Comparison of ENCODE assay signal across 11 mouse cellular contexts in genomic region chr14:25583899-25584298, GRCm38 (mm10).
DNase-seq lines count a peak whose midpoint lies in the region; ATAC-seq and TF ChIP-seq lines count a peak whose summit lies in the region.
"Had no signal": no experiment of that assay in that cellular context is flagged by ENCODE, and none has a peak within 500 bp of the region (broad histone marks: within the 10 kb centered on the region; RNA-seq: fewer than 3 reads in every experiment).

No protein-coding gene starts in this region.

- no peak overlapping the region for H3K9ac ChIP-seq in forebrain, postnatal 0 days

- DNase-seq in brain, adult 2 months (ENCODE audit: low read depth, low spot score), result peak; percentile 82
- DNase-seq in cerebellum, adult 9-10 months, result peak; percentile 73
- DNase-seq in forebrain, postnatal 0 days, result no peak
- DNase-seq in limb, embryonic 10.5 days (ENCODE audit: low spot score), result no peak
- DNase-seq in urinary bladder, postnatal 36 days (ENCODE audit: low spot score in 2 of 2), result no peak
- DNase-seq in urinary bladder, adult 2 months (ENCODE audit: low spot score), result no peak
- DNase-seq in layer of hippocampus, postnatal 25 days (ENCODE audit: extremely low spot score in 1 of 2, low spot score in 1 of 2), result no peak
- no peak for DNase-seq in adipocyte (ENCODE audit: low spot score)
- DNase-seq: adrenal gland, postnatal 36 days; retina, postnatal 1 day had no signal

- no peak for ATAC-seq in forebrain, postnatal 0 days

- H3K4me1 ChIP-seq in forebrain, postnatal 0 days (ENCODE audit: insufficient read depth), result peaks cover 34% of the 10 kb centered on the region
- H3K4me1 ChIP-seq in limb, embryonic 10.5 days, result peaks cover 49% of the 10 kb centered on the region

- no peak for TF ChIP-seq CTCF in forebrain, postnatal 0 days (IDR thresholded peaks at IDR 0.05; ENCODE audit: low read depth)

- H3K9me3 ChIP-seq in forebrain, postnatal 0 days (ENCODE audit: low read length), result no peaks in the 10 kb centered on the region
- no peaks in the 10 kb centered on the region for H3K9me3 ChIP-seq in limb, embryonic 10.5 days (replicated peaks)

- no peak overlapping the region for H3K4me3 ChIP-seq in forebrain, postnatal 0 days (ENCODE audit: low read depth, low read length)
- no peak overlapping the region for H3K4me3 ChIP-seq in limb, embryonic 10.5 days
- H3K4me3 ChIP-seq: erythroblast, embryonic 14.5 days had no signal

- H3K4me2 ChIP-seq in forebrain, postnatal 0 days (ENCODE audit: low read depth), result no peak overlapping the region

- peak overlapping the region; percentile 57; the same call in 1 of the 2 replicates for H3K27ac ChIP-seq in forebrain, postnatal 0 days (ENCODE audit: low read depth, low read length)
- peak overlapping the region; percentile 94; the same call in 1 of the 2 replicates for H3K27ac ChIP-seq in limb, embryonic 10.5 days

- peaks cover 8% of the 10 kb centered on the region; the same call in 1 of the 2 replicates for H3K36me3 ChIP-seq in forebrain, postnatal 0 days (ENCODE audit: insufficient read depth)
- H3K36me3 ChIP-seq in limb, embryonic 10.5 days, result peaks cover 68% of the 10 kb centered on the region

- 60% methylated on average over 10 of the region's 10 CpGs for WGBS in forebrain, postnatal 0 days
- WGBS in limb, embryonic 10.5 days, result 88% methylated on average over 10 of the region's 10 CpGs

- no peaks in the 10 kb centered on the region for H3K27me3 ChIP-seq in forebrain, postnatal 0 days (ENCODE audit: insufficient read depth, low read length)
- no peaks in the 10 kb centered on the region for H3K27me3 ChIP-seq in limb, embryonic 10.5 days (ENCODE audit: low read depth, poor library complexity, severe bottlenecking)

Comparison
In these comparisons a context has a peak if more than half of its experiments do, and no peak if none do; other contexts are left out.
1. DNase-seq: peak in brain, adult 2 months (single experiment) and cerebellum, adult 9-10 months (single experiment); none in forebrain, postnatal 0 days (single experiment), limb, embryonic 10.5 days (single experiment), urinary bladder, postnatal 36 days (0 of 2), urinary bladder, adult 2 months (single experiment), layer of hippocampus, postnatal 25 days (0 of 2) and adipocyte (single experiment).